Mouse (Mus musculus) layer of hippocampus, adult 8-10 months (tissue): ENCODE results near the gene Cul4a. TPM values are rescaled to one million over a fixed set of nuclear protein-coding genes. Genes with fewer than 3 reads are reported as not detected.
"Not testable (repeated sequence)": the region's sequence is repeated elsewhere in the genome, so short reads cannot be mapped to it uniquely, and the experiment has no call there.

Experiments used
- DNase-seq, 2 experiments: peaks; one replicate each; pipeline ENCODE4 v3.0.0; 2022; ENCODE audit warnings: low spot score in 2 of 2
- total RNA-seq, 4 experiments: library from RNA; stranded (reverse); gene quantifications; 2 replicates each; pipeline ENCODE4 v1.2.4; 2022

Gene Cul4a
- 10 to 100 TPM; 53.7 to 60.8 (median 57.4) TPM for total RNA-seq

DNA sequence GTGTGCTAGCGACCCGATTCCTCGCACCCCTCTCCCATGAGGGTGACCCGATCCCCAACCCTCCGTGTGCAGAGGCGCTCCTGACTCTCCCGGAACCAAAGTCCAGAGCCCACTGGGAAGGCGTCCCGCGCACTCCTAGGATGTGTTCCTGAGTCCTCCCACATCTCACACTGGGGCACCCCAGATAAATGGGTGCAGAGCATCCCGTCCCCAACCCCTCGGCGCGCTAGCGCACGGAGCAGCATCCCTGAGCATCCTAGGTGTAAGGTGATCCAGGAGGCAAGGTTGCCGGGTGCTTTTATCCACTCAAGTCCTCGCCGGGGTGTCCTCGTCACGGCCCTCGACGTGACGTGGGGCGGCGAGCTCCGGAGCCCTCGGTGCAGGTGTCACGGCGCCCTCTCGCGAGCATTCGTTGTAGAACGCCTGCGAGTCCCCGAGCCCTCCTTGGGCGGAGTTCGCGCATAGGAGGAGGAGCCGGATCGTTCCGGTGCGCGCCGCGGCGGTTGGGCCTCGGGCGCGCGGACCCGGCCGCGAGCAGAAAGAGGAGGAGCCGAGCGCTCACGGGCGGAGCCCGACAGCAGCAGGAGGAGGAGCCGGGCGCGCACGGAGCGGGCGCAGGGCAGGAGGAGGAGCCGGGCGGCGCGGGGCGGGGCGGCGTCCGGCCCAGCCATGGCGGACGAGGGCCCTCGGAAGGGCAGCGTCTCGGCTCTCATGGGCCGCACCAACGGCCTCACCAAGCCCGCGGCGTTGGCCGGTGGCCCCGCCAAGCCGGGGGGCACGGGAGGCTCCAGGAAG is at the start of gene Cul4a, which contains the start of gene Pcid2:
Gene Cul4a (plus strand): TSS at position 535 of the 795 bp plus-strand sequence.
Gene Pcid2 (minus strand): TSS at position 373 of the 795 bp plus-strand sequence.
- peak; percentile 95 for DNase-seq

- no peak for DNase-seq
These were observed 48.1 kb upstream of the Cul4a start for GRCm38 (mm10) chr8:13057351-13057750.

- DNase-seq: no peak
These were observed 44.8 kb upstream of the Cul4a start, which contains the start of gene Proz for GRCm38 (mm10) chr8:13060441-13061150. Gene Proz, plus strand, starts transcription at chr8:13060914.

DNA sequence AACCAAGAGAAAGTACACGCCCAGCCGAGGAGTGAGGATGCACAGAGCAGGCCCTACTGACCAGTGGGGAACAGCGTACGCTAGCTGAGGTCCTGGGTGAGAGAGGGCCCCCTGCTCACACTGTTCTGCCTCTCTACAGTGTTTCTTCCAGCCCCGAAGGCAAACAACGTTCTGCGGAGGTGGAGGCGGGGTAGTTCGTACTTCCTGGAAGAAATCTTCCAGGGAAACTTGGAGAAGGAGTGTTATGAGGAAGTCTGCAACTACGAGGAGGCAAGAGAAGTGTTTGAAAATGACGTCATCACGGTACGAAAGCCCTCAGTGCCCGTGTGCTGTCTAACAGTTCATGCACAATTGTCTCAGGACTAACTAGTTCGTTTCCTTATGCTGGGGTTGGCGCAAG is 42.3 kb upstream of the Cul4a start:
- no peak for DNase-seq

- DNase-seq: no peak
These were observed 32.2 kb upstream of the Cul4a start for GRCm38 (mm10) chr8:13073255-13073654.

GRCm38 (mm10) chr8:13075044-13075443 is 30.4 kb upstream of the Cul4a start:
- DNase-seq: no peak

DNA sequence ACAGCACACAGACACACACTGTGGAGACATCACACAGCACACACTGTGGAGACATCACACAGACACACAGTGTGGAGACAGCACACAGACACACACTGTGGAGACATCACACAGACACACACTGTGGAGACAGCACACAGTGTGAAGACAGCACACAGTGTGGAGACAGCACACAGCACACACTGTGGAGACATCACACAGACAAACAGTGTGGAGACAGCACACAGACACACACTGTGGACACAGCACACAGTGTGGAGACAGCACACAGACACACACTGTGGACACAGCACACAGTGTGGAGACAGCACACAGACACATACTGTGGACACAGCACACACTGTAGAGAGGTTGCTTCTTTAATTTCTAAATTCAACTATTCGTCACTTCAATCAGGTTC is 29.8 kb upstream of the Cul4a start:
- DNase-seq: not testable (repeated sequence)

DNA sequence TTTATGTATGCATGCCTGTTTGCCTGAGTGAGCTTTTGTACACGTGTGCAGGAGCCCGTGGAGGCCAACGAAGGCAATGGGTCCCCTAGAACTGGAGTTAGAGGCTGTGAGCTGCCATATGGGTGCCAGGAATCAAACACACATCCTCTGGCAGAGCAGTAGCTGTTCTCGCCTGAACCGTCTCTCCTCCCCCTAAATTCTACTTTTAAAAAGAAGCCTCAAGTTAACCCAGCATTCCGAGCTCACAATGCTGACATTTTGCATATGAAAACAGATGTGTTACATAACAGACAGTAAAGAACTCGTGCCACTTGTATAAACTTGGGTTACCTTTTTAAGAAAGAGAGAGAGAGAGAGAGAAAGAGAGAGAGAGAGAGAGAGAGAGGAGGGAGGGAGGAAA is 27.9 kb upstream of the Cul4a start:
- DNase-seq: no peak

- DNase-seq: peak; percentile 83 to 90
These were observed 732 bp upstream of the Cul4a start for GRCm38 (mm10) chr8:13104691-13105086.

DNA sequence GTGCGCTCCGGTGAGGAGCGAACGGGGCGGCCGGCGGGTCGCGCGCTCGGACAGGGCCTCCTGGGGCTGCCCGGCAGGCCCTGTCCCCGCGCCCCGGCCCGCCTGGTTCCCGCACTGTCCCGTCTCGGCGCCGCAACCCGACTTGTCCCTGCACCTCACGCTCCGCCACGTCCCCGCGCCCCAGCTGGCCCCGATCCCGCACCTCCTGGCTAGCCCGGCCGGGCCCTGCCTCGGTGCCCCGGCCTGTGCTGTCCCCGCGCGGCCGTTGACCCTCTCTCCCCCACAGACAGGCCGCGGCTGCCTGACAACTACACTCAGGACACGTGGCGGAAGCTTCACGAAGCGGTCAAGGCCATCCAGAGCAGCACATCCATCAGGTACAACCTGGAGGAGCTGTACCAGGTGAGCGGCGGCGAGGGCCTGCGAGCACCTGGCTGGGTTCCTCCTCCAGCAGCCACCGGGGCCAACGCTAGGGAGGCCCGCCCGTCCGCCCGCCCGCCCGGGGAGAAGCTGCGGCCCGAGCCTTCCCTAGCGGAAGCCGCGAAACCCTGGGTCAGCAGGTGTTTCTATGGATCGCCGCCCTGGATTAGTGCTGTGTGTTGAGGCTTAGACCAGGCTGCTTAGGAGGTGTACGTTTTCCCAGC is 609 bp downstream of the Cul4a start:
- DNase-seq: peak in 1 of 2 experiments; percentile 21

- no peak for DNase-seq
These were observed 2.7 kb downstream of the Cul4a start for GRCm38 (mm10) chr8:13107990-13108638.

DNA sequence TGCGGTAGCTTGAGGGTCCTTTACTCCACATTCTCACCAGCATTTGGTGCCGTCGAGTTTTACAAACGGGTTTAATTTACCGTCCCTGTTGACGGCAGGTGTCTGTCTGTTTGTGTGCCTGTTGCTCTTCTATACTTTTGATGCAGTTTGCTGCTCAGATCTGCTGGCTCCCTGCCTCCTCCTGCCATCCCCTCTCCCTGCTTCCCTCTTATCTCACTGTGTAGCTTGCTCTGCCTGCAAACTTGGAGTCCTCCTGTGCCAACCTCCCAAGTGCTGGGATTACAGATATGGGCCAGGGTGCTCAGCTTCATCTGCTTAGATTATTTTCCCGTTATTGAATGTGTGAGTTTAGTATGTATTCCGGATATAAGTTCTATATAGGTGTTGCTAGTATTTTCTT is 3.5 kb downstream of the Cul4a start:
- no peak for DNase-seq

GRCm38 (mm10) chr8:13109416-13109960 is 4.1 kb downstream of the Cul4a start:
- DNase-seq: no peak

- DNase-seq: no peak
These were observed 6.5 kb downstream of the Cul4a start for GRCm38 (mm10) chr8:13111917-13112316.

DNA sequence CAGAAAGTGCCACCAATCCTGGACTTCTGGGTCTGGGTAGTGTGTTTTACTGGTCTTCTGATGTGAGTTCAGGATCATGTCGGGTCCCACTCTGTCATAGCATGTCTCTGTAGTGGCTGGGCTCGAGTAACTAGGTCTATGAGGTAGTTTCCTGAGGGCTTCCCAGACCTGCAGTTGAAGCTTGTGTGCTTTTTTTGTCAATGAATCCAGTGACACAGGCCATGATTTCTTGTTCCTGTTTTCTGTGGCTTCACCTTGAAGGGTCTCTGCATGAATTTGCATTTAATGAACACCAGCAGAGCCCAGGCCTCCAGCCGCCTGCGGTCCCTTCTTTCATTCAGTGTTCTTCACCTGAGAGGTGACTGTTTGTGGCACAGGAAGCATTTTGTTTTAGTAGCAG is 7.8 kb downstream of the Cul4a start:
- DNase-seq: no peak

DNA sequence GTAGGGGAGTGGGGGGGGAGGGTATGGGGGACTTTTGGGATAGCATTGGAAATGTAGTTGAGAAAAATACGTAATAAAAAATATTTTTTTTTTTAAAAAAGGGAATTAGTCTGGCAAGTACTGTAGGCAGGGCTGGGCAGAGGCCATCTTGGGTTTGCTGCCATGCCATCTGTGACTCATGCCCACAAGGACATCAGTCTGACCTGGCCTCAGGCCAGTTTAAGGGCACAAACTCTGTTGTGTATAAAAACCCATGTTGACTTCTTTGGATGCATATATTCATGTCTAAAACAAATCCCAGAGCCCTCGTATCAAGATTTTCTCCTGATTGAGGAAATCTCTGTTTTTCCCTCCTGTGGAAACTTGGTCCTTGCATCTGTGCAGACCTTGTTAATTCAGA is 11.7 kb downstream of the Cul4a start:
- DNase-seq: no peak

DNA sequence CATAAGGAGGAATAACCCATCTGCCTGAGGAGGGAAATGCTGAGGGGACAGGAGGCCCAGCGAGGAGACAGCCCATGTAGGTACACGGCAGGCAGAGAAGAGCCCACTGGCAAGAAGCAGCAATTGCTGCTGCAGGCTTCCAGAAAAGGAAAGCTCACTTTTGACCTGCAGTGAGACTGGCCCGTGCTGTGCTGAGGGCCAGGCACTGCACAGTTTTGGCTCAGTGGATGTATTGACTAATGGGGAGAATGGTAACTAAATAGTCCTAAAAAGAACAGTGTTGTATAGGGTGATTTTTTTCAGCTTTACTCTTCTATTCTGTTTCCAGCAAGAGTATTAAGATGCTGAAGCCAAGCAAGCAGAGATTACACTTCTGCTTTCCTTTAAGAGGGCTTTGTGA is 13.1 kb downstream of the Cul4a start:
- no peak for DNase-seq

GRCm38 (mm10) chr8:13120882-13121665 is 15.7 kb downstream of the Cul4a start:
- no peak for DNase-seq

DNA sequence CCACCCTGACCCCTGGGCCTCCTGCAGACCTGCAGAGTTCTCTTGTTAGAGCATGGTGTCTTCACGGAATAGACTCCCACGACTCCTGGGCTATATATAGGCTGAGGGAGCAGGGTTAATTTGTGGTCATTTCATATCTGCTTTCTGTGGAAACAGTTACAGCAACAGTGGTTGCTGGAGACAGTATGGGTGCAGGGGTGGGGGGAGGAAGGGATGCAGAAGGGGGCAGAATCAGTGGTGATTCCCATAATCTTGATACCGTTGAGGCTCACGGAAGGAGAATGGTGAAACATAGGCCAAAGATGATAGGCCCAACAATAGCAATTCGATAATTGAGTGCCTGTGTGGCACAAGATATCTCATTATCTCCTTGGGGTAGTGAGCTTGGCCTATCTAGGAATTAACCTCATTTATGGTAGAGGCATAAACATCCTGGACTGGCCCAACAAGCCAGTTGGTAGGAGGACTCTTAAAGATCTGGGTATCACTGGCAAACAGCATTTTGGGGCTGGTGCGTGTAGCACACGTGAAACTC is 17.5 kb downstream of the Cul4a start:
- DNase-seq: no peak

GRCm38 (mm10) chr8:13124897-13125296 is 19.5 kb downstream of the Cul4a start:
- DNase-seq: no peak
